Mouse (Mus musculus) hindbrain, embryonic 13.5 days (tissue): ENCODE data around the gene Trim52. TPM values are rescaled to one million over a fixed set of nuclear protein-coding genes. Genes with fewer than 3 reads are reported as not detected.

ENCODE experiments used
- ATAC-seq: fragments of 200-750 bp; cut with Nextera tagmentation; 2 replicates; pipeline ENCODE4 v1.8.0; 2017; ENCODE audit warnings: moderate TSS enrichment; ENCODE audit not compliant: low FRiP score
- H3K27ac ChIP-seq: fragments of 300-500 bp; sonication (generic); 2 replicates; pipeline ENCODE4 v1.5.1; 2015; ENCODE audit warnings: inconsistent platforms, mild to moderate bottlenecking, moderate library complexity
- H3K27me3 ChIP-seq: fragments of 300-500 bp; sonication (generic); 2 replicates; pipeline ENCODE4 v1.6.1; 2015; ENCODE audit warnings: mild to moderate bottlenecking, inconsistent platforms
- H3K36me3 ChIP-seq: fragments of 300-500 bp; sonication (generic); 2 replicates; pipeline ENCODE4 v1.6.1; 2015; ENCODE audit warnings: mild to moderate bottlenecking, inconsistent platforms
- H3K4me1 ChIP-seq: fragments of 300-500 bp; sonication (generic); replicated peaks from 2 replicates; pipeline ENCODE4 v1.6.1; 2015; ENCODE audit warnings: inconsistent platforms
- H3K4me2 ChIP-seq: fragments of 300-500 bp; sonication (generic); 2 replicates; pipeline ENCODE4 v1.6.1; 2015; ENCODE audit warnings: inconsistent platforms, mild to moderate bottlenecking, moderate library complexity
- H3K4me3 ChIP-seq: fragments of 300-500 bp; sonication (generic); 2 replicates; pipeline ENCODE4 v1.5.1; 2015; ENCODE audit warnings: mild to moderate bottlenecking, inconsistent platforms
- H3K9ac ChIP-seq: fragments of 300-500 bp; sonication (generic); 2 replicates; pipeline ENCODE4 v1.6.1; 2015; ENCODE audit warnings: mild to moderate bottlenecking, inconsistent platforms
- H3K9me3 ChIP-seq: fragments of 300-500 bp; sonication (generic); 2 replicates; pipeline ENCODE4 v1.6.1; 2016; ENCODE audit warnings: inconsistent platforms
- WGBS: fragments of 180-500 bp; shearing (Covaris S2); methylation state at CpG from one replicate; pipeline ENCODE4 v1.1.7; 2015; 5-methylcytosine and 5-hydroxymethylcytosine counted together
- polyA plus RNA-seq: library from polyadenylated mRNA; unstranded; fragments of >200 nt; fragmentation: Nextera tagmentation; extraction: Ambion mirVana; gene quantifications from 2 replicates; pipeline ENCODE4 v1.2.1, GENCODE M21; 2015

Trim52 gene
- not detected in 2 replicates for polyA plus RNA-seq

DNA sequence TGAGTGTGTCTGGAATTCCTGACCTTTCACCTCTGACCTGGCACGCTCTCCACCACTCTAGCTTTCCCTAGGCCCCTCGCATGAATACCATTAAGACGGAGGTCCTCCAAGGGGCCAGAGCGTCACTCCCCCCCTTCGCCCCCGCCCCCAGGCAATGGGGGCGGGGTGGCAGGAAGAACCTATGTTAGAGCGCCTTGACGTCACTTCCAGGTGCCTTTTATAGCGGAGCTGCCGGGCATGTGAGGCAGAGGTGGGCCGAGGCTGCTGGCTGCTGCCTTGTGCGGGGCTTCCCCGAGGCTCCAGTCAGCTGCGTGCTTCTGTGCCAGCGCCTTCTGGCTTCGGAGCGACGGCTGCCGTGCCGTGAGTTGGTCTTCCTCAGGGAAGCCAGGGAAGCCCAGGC, at the start of gene Trim52:
Trim52 (plus strand) TSS at position 219 of the 400 bp plus-strand sequence.
- no peak within 1 kb of the TSS for H3K27ac ChIP-seq
- no peak within 1 kb of the TSS for H3K4me2 ChIP-seq
- H3K9me3 ChIP-seq, result no peaks in the 10 kb centered on the region
- H3K4me3 ChIP-seq, result no peak within 1 kb of the TSS
- H3K27me3 ChIP-seq, result no peaks in the 10 kb centered on the region
- WGBS, result 94% methylated on average over 21 of the region's 21 CpGs
- no peaks in the 10 kb centered on the region for H3K36me3 ChIP-seq
- H3K9ac ChIP-seq, result no peak within 1 kb of the TSS
- no peaks in the 10 kb centered on the region for H3K4me1 ChIP-seq
- ATAC-seq, result no peak

DNA sequence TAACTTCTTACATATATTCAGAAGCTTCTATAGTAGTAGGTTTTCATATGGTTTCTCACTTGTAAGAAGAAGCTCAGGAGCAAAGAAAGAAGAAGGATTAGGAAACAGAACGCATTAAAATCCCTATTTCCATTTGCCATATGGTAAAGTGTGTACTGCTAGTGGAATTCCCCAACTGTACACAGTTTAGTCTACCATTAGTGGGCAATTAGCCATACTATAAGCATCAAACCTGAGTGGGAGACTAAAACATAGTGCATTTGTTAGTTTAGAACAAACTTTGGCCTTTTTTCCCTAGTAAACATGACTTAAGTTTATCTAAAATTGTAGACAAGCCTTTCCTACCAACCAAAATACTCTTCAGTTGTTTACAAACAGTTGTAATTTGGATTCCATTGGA, 33.4 kb upstream of the Trim52 start:
- H3K36me3 ChIP-seq, result no peaks in the 10 kb centered on the region
- no peak overlapping the region for H3K4me2 ChIP-seq
- no peaks in the 10 kb centered on the region for H3K27me3 ChIP-seq
- 82% methylated on average over 1 of the region's 1 CpGs for WGBS
- ATAC-seq, result no peak
- no peak overlapping the region for H3K4me3 ChIP-seq
- H3K9ac ChIP-seq, result no peak overlapping the region
- no peaks in the 10 kb centered on the region for H3K4me1 ChIP-seq
- no peak overlapping the region for H3K27ac ChIP-seq
- no peaks in the 10 kb centered on the region for H3K9me3 ChIP-seq

DNA sequence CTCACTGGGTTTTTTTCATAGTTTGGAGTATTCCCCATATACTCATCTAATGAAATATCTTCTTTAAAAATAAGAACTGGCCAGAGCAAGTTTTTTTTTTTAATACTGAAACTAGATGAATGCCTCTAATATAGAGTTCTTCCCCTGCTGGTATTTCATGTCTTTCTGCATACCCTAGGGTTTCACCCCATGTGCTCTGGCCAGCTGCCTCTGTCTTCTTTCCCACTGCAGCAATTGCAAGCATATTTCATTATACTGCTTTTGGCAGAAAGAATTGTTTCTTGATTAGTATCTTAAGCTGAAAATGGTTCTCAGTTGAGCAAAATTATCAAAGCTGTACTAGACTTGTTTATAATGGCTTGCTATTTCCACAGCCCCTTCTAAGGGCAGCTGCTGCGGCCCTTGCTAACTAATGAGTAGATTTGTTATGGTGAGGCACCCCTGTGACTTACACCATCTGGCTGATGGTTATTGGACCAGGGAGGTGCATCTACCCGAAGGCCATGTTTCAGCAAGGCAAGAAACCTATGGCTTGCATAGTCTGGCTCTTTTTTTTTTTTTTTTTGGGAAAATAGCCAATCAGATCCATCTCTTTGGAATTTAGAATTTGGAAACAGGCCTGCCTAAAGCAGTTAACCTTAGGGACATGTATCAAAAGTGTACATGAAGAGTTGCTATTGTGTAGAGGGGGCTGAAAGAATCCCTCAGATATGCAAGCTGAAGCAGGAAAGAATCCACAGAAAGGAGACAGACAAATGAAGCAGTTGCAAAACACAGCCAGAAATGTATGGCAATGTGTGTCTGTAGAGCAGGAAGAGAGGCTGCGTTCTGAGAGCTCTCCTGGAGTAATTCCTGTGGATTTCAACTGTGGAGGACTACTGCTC, 30.6 kb upstream of the Trim52 start:
- Histone ChIP-seq H3K9ac (no peak overlapping the region), H3K27me3 (no peaks in the 10 kb centered on the region), H3K4me2 (no peak overlapping the region), H3K27ac (peak overlapping the region; percentile 56; the same call in 1 of the 2 replicates), H3K4me1 (no peaks in the 10 kb centered on the region), H3K9me3 (no peaks in the 10 kb centered on the region), H3K36me3 (no peaks in the 10 kb centered on the region), H3K4me3 (no peak overlapping the region)
- peak; percentile 96 for ATAC-seq
- WGBS, result 40% methylated on average over 3 of the region's 3 CpGs

DNA sequence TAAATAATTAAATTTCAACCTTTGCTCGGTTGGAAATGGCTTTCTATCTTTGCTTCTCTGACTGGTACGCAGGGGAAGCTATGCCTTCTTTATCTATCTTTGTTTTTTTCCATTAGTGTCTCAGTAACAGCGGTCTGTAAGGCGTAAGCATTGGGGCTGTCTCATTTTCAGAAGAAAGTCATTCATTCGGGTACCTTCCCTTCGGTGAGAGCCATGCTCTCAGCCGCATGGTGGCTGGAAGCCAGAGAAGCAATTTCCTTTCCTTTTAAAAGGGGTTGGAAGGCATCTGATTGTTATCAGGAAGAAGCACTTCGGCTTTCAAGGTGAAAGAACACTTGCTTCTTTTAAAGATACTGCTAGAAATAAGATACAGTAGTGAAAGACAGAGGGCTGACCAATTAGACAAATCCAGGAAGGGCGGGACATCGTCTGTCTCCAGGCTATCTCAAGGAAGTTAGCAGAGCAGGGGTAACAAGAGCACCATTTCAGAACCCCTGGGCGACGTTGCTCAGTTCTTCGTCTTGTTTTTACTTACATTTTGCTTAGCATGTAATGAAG, 17.4 kb upstream of the Trim52 start:
- Histone ChIP-seq H3K27me3 (no peaks in the 10 kb centered on the region), H3K4me2 (no peak overlapping the region), H3K9ac (no peak overlapping the region), H3K27ac (no peak overlapping the region), H3K9me3 (no peaks in the 10 kb centered on the region), H3K4me3 (no peak overlapping the region), H3K36me3 (no peaks in the 10 kb centered on the region), H3K4me1 (no peaks in the 10 kb centered on the region)
- no peak for ATAC-seq
- 83% methylated on average over 13 of the region's 13 CpGs for WGBS

DNA sequence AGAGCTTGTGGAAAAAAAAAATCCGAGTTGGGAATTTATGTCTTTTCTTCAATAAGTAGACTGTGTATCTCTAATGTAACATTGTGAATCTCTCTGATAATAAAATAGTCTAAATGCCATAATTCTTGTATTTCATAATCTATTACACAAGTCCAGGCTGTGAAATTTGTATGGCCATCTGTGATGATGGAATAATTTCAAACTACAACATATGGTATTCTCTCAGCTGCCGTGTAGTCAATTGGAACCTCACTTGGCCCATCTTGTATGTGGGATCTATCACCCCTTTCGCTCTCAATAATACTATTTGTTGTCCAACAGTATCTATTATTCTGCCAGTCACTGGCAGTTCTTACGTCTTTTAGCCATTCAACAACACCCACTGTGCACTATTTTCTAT, 9.2 kb upstream of the Trim52 start:
- Histone ChIP-seq H3K4me1 (no peaks in the 10 kb centered on the region), H3K9me3 (no peaks in the 10 kb centered on the region), H3K9ac (no peak overlapping the region), H3K27me3 (no peaks in the 10 kb centered on the region), H3K4me3 (no peak overlapping the region), H3K4me2 (no peak overlapping the region), H3K36me3 (no peaks in the 10 kb centered on the region), H3K27ac (no peak overlapping the region)
- WGBS, result 90% methylated on average over 4 of the region's 4 CpGs
- ATAC-seq, result no peak

DNA sequence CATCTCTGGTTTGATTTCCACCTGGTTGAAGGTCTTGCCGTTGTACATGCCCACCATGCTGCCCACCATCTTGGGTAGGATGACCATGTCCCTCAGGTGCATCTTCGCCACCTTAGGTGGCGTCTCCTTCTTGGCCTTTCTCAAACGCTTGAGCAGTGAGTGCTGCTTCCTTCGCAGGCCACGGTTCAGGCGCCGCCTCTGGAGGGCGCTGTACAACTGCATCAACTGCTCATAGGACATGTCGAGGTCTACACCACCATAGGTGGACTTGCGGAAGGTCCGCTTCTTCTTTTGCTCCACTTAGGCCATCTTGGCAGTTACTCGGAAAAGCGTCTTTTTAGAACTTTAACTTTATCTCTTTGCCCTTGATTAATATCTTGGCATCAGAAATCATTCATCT, 5.1 kb upstream of the Trim52 start:
- Histone ChIP-seq H3K4me2 (no peak overlapping the region), H3K27me3 (no peaks in the 10 kb centered on the region), H3K27ac (no peak overlapping the region), H3K9me3 (no peaks in the 10 kb centered on the region), H3K36me3 (no peaks in the 10 kb centered on the region), H3K4me1 (no peaks in the 10 kb centered on the region), H3K9ac (no peak overlapping the region), H3K4me3 (no peak overlapping the region)
- 94% methylated on average over 14 of the region's 14 CpGs for WGBS
- ATAC-seq, result no peak

DNA sequence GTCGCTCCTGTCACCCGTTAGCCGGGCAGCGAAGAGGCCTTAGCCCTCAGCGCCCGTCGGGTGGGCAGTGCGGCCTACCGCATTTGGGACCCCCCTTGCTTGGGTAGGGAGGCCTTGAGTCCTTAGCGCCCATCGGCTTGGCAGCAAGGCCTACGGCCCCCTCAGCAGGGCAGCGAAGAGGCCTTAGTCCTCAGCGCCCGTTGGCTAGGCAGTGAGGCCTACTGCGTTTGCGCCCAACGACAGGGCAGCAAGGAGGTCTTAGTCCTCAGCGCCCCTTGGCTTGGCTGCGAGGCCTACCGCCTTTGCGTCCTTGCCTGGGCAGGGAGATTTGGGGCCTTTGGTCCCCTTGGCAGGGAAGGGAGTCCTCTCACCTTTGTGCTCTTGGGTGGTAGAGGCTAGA, 427 bp downstream of the Trim52 start:
- Histone ChIP-seq H3K9me3 (no peaks in the 10 kb centered on the region), H3K27ac (no peak overlapping the region), H3K4me2 (no peak overlapping the region), H3K4me3 (no peak overlapping the region), H3K4me1 (no peaks in the 10 kb centered on the region), H3K36me3 (no peaks in the 10 kb centered on the region), H3K27me3 (no peaks in the 10 kb centered on the region), H3K9ac (no peak overlapping the region)
- 98% methylated on average over 22 of the region's 22 CpGs for WGBS
- ATAC-seq, result no peak; the same call in 1 of the 2 replicates

DNA sequence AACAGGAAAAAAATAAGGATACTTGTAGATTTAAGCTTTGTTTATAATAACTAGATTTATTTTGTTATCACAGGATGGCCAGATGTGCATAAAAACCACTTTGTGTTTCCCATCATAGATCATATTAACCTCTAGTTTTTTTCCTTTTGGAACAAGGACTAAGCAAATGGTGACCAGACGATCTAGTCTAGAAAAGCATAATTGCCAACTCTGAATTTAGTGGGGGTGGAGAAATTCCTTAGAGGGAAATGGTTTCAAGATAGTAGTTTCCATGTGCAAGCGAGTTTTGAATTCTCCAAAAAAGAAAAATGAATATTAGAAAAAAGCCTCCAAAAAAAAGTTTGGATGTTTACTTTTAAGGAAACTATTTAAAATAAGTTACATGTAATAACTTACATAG, 13.4 kb downstream of the Trim52 start:
- Histone ChIP-seq H3K4me2 (no peak overlapping the region), H3K27ac (no peak overlapping the region), H3K4me1 (no peaks in the 10 kb centered on the region), H3K9me3 (no peaks in the 10 kb centered on the region), H3K9ac (no peak overlapping the region), H3K36me3 (no peaks in the 10 kb centered on the region), H3K4me3 (no peak overlapping the region), H3K27me3 (no peaks in the 10 kb centered on the region)
- 85% methylated on average over 2 of the region's 2 CpGs for WGBS
- ATAC-seq, result no peak

DNA sequence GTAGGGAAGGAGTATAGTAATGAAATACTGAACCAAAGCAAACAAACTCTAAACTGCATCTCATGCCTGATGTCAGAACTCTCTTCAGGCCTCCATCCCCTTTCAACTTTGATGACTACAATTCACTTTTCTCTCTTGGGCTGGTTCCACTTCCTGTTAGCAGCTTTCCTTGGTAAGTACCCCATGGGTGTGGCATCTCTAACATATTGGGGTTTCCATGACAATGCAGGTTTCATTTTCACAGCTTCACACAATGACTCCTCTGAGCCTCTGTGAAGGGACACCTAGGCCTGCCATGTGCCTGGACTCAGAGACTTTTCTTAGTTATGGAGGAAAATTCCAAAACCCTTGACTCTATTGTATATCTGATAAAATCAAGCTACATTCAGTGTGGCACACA, 30.3 kb downstream of the Trim52 start:
- Histone ChIP-seq H3K36me3 (no peaks in the 10 kb centered on the region), H3K4me3 (no peak overlapping the region), H3K27ac (no peak overlapping the region), H3K4me2 (no peak overlapping the region), H3K9me3 (0 out of 2 replicates have a peak, but pooled peaks cover 5% of the 10 kb centered on the region), H3K9ac (no peak overlapping the region), H3K4me1 (no peaks in the 10 kb centered on the region), H3K27me3 (no peaks in the 10 kb centered on the region)
- no peak for ATAC-seq

DNA sequence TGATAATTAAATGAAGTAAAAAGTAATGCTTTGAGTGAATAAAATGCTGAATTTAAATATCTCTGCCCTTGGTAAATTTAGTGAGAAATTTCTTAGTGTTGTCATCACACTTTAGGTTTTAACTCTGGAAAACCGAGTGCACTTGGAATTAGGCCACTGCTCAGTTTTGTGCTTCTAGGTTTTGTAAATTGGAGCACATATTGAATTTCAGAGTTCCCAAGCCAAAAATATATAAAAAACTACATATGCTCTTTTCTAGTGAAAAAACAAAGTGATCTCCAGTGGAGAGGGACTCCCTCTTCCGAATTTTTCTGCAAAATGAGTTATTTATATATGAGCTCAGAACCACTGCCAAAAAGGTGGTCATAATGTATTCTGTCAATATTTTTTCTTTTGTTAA, 45.2 kb downstream of the Trim52 start:
- no peaks in the 10 kb centered on the region for H3K9me3 ChIP-seq
- no peaks in the 10 kb centered on the region for H3K36me3 ChIP-seq
- no peak overlapping the region for H3K4me2 ChIP-seq
- no peak for ATAC-seq
- H3K27me3 ChIP-seq, result no peaks in the 10 kb centered on the region
- no peak overlapping the region for H3K4me3 ChIP-seq
- WGBS, result 73% methylated on average over 2 of the region's 2 CpGs
- no peaks in the 10 kb centered on the region for H3K4me1 ChIP-seq
- H3K9ac ChIP-seq, result no peak overlapping the region
- H3K27ac ChIP-seq, result no peak overlapping the region

DNA sequence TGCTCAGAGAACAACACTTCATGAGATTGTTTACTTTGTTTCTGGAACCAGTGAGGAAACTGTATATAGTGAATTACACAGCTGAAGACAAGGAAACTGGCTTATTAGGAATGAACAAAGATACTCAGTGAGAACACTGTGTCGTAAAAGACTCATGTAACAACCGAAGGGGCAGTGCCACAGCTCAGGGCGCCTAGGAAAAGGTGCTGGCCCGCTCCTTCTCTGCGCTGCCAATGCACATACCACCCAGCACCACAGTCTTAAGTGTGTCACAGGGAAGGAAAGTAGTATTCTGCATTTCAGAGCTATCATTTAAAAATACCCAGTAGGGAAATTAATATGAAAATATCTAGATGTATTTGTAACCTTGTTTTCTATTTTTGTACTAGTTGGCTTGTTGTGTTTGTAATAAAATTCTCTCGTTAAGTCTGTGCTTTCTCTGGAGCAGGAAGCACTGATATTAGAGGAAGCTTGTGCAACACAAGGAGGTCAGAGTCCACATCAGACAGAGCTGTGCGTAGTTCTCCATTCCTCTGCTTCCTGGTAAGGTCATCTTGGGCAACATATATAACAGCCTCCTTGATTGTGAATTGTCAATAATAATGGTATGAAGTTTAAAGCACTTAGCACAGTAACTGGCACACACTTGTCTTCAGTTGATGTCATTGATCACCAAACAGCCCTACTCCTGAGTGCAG, 49.0 kb downstream of the Trim52 start:
- ATAC-seq, result no peak
- no peaks in the 10 kb centered on the region for H3K27me3 ChIP-seq
- no peaks in the 10 kb centered on the region for H3K9me3 ChIP-seq
- no peak overlapping the region for H3K4me2 ChIP-seq
- no peak overlapping the region for H3K27ac ChIP-seq
- H3K4me3 ChIP-seq, result no peak overlapping the region
- no peak overlapping the region for H3K9ac ChIP-seq
- WGBS, result 91% methylated on average over 7 of the region's 7 CpGs
- H3K4me1 ChIP-seq, result no peaks in the 10 kb centered on the region
- no peaks in the 10 kb centered on the region for H3K36me3 ChIP-seq

DNA sequence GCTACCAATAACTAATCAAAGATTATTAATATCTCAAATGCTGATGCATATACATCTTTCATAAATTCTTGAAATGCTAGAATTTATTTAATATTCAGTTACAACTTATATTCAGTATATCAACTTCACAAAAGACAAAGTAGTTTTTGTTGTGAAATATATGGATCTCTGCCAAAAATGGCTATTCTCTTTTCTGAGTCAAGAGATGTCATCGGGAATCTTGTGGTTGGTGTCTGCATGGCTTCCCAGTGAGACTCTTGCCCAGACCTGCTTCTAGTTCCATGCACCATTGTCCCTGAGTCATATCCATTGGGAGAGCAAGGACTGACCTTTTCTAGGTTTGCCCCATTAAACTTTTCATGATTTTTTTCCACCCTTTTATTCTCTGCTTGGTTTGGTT, 50.5 kb downstream of the Trim52 start:
- WGBS, result 88% methylated on average over 1 of the region's 1 CpGs
- no peak overlapping the region for H3K9ac ChIP-seq
- no peak for ATAC-seq
- H3K27ac ChIP-seq, result no peak overlapping the region
- H3K27me3 ChIP-seq, result no peaks in the 10 kb centered on the region
- H3K36me3 ChIP-seq, result no peaks in the 10 kb centered on the region
- H3K4me2 ChIP-seq, result no peak overlapping the region
- H3K4me3 ChIP-seq, result no peak overlapping the region
- H3K4me1 ChIP-seq, result no peaks in the 10 kb centered on the region
- H3K9me3 ChIP-seq, result no peaks in the 10 kb centered on the region
